Mouse (Mus musculus): ENCODE measurements at regions not wholly inside any gene's neighbourhood (a gene's known extent, or its start where the extent isn't known, plus 50 kb on each side); places are given as distances from the start of the nearest gene placed in this dataset.

DNA sequence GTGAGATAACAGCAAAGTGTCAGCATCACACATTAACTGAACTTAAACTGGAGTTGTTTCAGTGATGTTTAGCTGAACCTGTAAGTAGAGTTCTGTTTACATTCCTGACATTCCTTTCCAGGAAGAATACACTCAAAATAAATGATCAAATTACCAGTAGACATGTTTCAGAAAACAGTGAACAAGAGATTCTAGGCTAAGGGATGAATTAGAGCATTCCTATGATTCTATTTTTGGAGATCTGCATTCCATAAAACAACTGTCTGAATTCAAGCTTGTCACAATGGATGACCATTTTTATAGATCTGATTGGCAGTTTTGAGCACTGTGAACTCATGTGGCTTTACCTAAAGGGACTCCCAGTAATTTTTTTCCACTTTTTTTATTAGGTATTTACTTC lies 125.0 kb upstream of the Gm765 start:
- no peak for TF ChIP-seq CTCF (IDR thresholded peaks at IDR 0.05; ENCODE audit: low read depth)
- TF ChIP-seq EP300 (IDR thresholded peaks at IDR 0.05; ENCODE audit: low read depth), result no peak

All from liver, postnatal 0 days (tissue).